15 mouse cellular contexts compared by ENCODE assay signal in the genomic region with DNA sequence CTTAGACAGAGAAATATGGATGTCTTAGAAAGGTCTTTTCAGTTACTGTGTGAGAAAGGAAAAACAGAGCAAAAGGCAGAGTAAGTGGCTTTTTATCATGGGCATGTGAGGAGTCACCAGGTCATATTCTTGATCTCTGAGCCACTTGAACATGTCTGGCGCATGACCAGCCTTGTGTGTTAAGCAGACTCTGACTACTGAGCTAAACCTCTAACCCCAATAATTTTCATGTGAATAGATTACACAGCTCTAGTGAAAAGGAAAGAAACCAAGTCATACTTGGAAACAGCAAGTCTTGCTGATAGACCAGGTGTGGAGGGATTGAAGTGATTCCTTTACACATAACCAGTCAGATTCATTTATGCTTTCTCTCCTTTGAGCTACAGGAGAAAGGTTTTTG.
"Had no signal": no experiment of that assay in that cellular context is flagged by ENCODE, and none has a peak within 500 bp of the region (broad histone marks: within the 10 kb centered on the region; RNA-seq: fewer than 3 reads in every experiment).

No protein-coding gene starts in this region.

- H3K36me3 ChIP-seq: neural tube, embryonic 15.5 days; stomach, embryonic 15.5 days had no signal

- H3K4me3 ChIP-seq: neural tube, embryonic 15.5 days; stomach, embryonic 15.5 days had no signal

- H3K9me3 ChIP-seq: neural tube, embryonic 15.5 days; stomach, embryonic 15.5 days had no signal

- H3K27me3 ChIP-seq: neural tube, embryonic 15.5 days; stomach, embryonic 15.5 days had no signal

- H3K27ac ChIP-seq: neural tube, embryonic 15.5 days; stomach, embryonic 15.5 days; stomach, postnatal 0 days had no signal

- H3K4me2 ChIP-seq: neural tube, embryonic 15.5 days; stomach, embryonic 15.5 days had no signal

- H3K9ac ChIP-seq: neural tube, embryonic 15.5 days; stomach, embryonic 15.5 days had no signal

- DNase-seq: retina, postnatal 1 day; right cerebral cortex, adult 18-20 months; right cerebral cortex, postnatal 14 days; right cerebral cortex, postnatal 25 days; right cerebral cortex, postnatal 4 days; spleen, adult 18-20 months; thymus, adult 18-20 months; thymus, adult 2 months; thymus, postnatal 14 days; thymus, postnatal 25 days; thymus, postnatal 36 days; thymus, postnatal 4 days had no signal
